12 mouse cellular contexts compared by ENCODE assay signal in the genomic region with DNA sequence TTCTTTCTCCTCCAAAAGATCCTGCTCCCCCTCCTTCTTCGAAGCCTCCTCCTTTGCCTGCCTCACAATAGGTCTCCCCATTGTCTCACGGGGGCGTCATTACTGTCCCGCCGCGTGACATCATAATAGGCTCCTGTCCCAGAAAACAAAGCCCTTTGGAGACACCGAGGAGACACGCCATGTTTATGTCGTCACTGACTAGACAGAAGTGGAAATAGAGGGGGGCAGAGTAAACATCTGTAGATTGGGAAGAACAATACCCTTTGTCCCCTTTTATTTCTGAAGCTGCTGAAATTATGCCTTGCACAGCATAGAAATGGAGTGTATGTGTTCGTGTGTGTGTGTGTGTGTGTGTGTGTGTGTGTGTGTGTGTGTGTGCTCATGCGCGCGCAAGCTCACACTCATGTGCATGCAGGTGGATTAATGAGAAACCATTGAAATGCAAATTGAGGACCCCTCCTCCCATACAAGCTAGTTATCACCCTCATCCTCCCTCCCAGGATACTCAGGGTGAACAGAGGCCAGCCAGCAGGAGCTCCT.
DNase-seq lines count a peak whose midpoint lies in the region; ATAC-seq lines count a peak whose summit lies in the region.
"Had no signal": no experiment of that assay in that cellular context is flagged by ENCODE, and none has a peak within 500 bp of the region (broad histone marks: within the 10 kb centered on the region; RNA-seq: fewer than 3 reads in every experiment).

No protein-coding gene starts in this region.

- peaks cover 44% of the 10 kb centered on the region for H3K4me1 ChIP-seq in forebrain, embryonic 10.5 days
- no peaks in the 10 kb centered on the region for H3K4me1 ChIP-seq in kidney, embryonic 16.5 days (ENCODE audit: insufficient read depth, low read length)
- H3K4me1 ChIP-seq: liver, embryonic 15.5 days had no signal

- peak overlapping the region; percentile 78 for H3K27ac ChIP-seq in forebrain, embryonic 10.5 days
- no peak overlapping the region for H3K27ac ChIP-seq in kidney, embryonic 16.5 days (ENCODE audit: low read length)
- H3K27ac ChIP-seq: liver, embryonic 15.5 days had no signal

- peak; percentile 55 to 80 for DNase-seq in left cerebral cortex, adult 9 months (ENCODE audit: low spot score in 2 of 2)
- DNase-seq in left cerebral cortex, postnatal 36 days (ENCODE audit: low spot score in 2 of 2) = no peak
- DNase-seq in forebrain, embryonic 10.5 days (ENCODE audit: extremely low spot score, low spot score) = peak; percentile 44
- DNase-seq in mesoderm, embryonic 11.5 days (ENCODE audit: low read depth, low spot score) = peak; percentile 52
- peak; percentile 61 for DNase-seq in retina, embryonic 14.5 days (ENCODE audit: low spot score)
- no peak for DNase-seq in ovary, postnatal 10 days (ENCODE audit: low spot score)
- no peak for DNase-seq in kidney, postnatal 14 days
- DNase-seq: adrenal gland, adult 8-10 months; gastrocnemius, postnatal 14 days; heart, postnatal 4 days had no signal

- H3K4me3 ChIP-seq in forebrain, embryonic 10.5 days = peak overlapping the region; percentile 44
- no peak overlapping the region for H3K4me3 ChIP-seq in kidney, embryonic 16.5 days (ENCODE audit: low read length)
- H3K4me3 ChIP-seq: liver, embryonic 15.5 days had no signal

- H3K4me2 ChIP-seq in kidney, embryonic 16.5 days (replicated peaks; ENCODE audit: low read depth, low read length) = no peak overlapping the region
- H3K4me2 ChIP-seq: liver, embryonic 15.5 days had no signal

- intact Hi-C loops in left cerebral cortex, postnatal 36 days (cut with DNase I) = loop anchor here (5.0 kb wide), 1 partner anchor 37 kb away; no protein-coding TSS in a partner anchor

- no peaks in the 10 kb centered on the region for H3K9me3 ChIP-seq in forebrain, embryonic 10.5 days
- no peaks in the 10 kb centered on the region for H3K9me3 ChIP-seq in kidney, embryonic 16.5 days (ENCODE audit: low read length)
- H3K9me3 ChIP-seq: liver, embryonic 15.5 days had no signal

- no peak for ATAC-seq in kidney, embryonic 16.5 days (ENCODE audit: low FRiP score, low TSS enrichment)

- H3K27me3 ChIP-seq in forebrain, embryonic 10.5 days (ENCODE audit: poor library complexity, severe bottlenecking) = peaks cover 54% of the 10 kb centered on the region
- H3K27me3 ChIP-seq in kidney, embryonic 16.5 days (ENCODE audit: insufficient read depth, low read length) = peaks cover 24% of the 10 kb centered on the region

- WGBS in forebrain, embryonic 10.5 days = 4% methylated on average over 13 of the region's 13 CpGs
- 10% methylated on average over 13 of the region's 13 CpGs for WGBS in kidney, embryonic 16.5 days

- H3K36me3 ChIP-seq in forebrain, embryonic 10.5 days (replicated peaks) = 0 out of 2 replicates have a peak, but pooled peaks cover 5% of the 10 kb centered on the region
- no peaks in the 10 kb centered on the region for H3K36me3 ChIP-seq in kidney, embryonic 16.5 days (ENCODE audit: insufficient read depth, low read length)
- H3K36me3 ChIP-seq: liver, embryonic 15.5 days had no signal

- no peak overlapping the region for H3K9ac ChIP-seq in kidney, embryonic 16.5 days (replicated peaks; ENCODE audit: low read length)
- H3K9ac ChIP-seq: liver, embryonic 15.5 days had no signal

Comparison
In these comparisons a context has a peak if more than half of its experiments do, and no peak if none do; other contexts are left out.
1. DNase-seq: peak in left cerebral cortex, adult 9 months (2 of 2), forebrain, embryonic 10.5 days (single experiment), mesoderm, embryonic 11.5 days (single experiment) and retina, embryonic 14.5 days (single experiment); none in left cerebral cortex, postnatal 36 days (0 of 2), ovary, postnatal 10 days (single experiment) and kidney, postnatal 14 days (single experiment).